Mouse (Mus musculus) natural killer cell, adult 2 months (primary cell): Measurements from ENCODE around the gene Olfr1370.
"Not testable (repeated sequence)": the region's sequence is repeated elsewhere in the genome, so short reads cannot be mapped to it uniquely, and the experiment has no call there.

Source experiments
- DNase-seq, 2 experiments: peaks; one replicate each; pipeline ENCODE4 v3.0.0; 2022; ENCODE audit warnings: low spot score in 2 of 2

Gene Olfr1370

GRCm38 (mm10) chr13:21074847-21075246, at the start of gene Olfr1370:
Olfr1370 (minus strand) TSS chr13:21074947.
- no peak for DNase-seq

GRCm38 (mm10) chr13:21114121-21114520, 39.4 kb upstream of the Olfr1370 start:
- no peak for DNase-seq

- DNase-seq: not testable (repeated sequence)
Measured at GRCm38 (mm10) chr13:21111183-21111582, 36.4 kb upstream of the Olfr1370 start, which contains the start of gene Olfr1369-ps1. Olfr1369-ps1 (plus strand) TSS chr13:21111483.

- no peak for DNase-seq
Measured at GRCm38 (mm10) chr13:21110441-21110840, 35.7 kb upstream of the Olfr1370 start.

GRCm38 (mm10) chr13:21109759-21110158, 35.0 kb upstream of the Olfr1370 start:
- DNase-seq: no peak

GRCm38 (mm10) chr13:21082686-21083085, 7.9 kb upstream of the Olfr1370 start:
- no peak for DNase-seq

- no peak for DNase-seq
Measured at GRCm38 (mm10) chr13:21066021-21066420, 8.7 kb downstream of the Olfr1370 start.

- DNase-seq: no peak
Measured at GRCm38 (mm10) chr13:21050118-21050517, 24.6 kb downstream of the Olfr1370 start.

- DNase-seq: no peak
Measured at GRCm38 (mm10) chr13:21040589-21041199, 34.1 kb downstream of the Olfr1370 start.

- DNase-seq: no peak
Measured at GRCm38 (mm10) chr13:21035981-21036380, 38.8 kb downstream of the Olfr1370 start.

GRCm38 (mm10) chr13:21035011-21035410, 39.7 kb downstream of the Olfr1370 start:
- no peak for DNase-seq

- DNase-seq: no peak
Measured at GRCm38 (mm10) chr13:21033176-21033575, 41.6 kb downstream of the Olfr1370 start.

GRCm38 (mm10) chr13:21024831-21025230, 49.9 kb downstream of the Olfr1370 start:
- no peak for DNase-seq
